Mouse (Mus musculus) natural killer cell, adult 2 months (primary cell): ENCODE results near the gene Olfr479.
"Not testable (repeated sequence)": the region's sequence is repeated elsewhere in the genome, so short reads cannot be mapped to it uniquely, and the experiment has no call there.

Source experiments
- DNase-seq, 2 experiments: peaks; one replicate each; pipeline ENCODE4 v3.0.0; 2022; ENCODE audit warnings: low spot score in 2 of 2

Gene Olfr479

GRCm38 (mm10) chr7:108050393-108050792 lies at the start of gene Olfr479:
Olfr479 (plus strand) TSS chr7:108050693.
- DNase-seq = no peak

DNA sequence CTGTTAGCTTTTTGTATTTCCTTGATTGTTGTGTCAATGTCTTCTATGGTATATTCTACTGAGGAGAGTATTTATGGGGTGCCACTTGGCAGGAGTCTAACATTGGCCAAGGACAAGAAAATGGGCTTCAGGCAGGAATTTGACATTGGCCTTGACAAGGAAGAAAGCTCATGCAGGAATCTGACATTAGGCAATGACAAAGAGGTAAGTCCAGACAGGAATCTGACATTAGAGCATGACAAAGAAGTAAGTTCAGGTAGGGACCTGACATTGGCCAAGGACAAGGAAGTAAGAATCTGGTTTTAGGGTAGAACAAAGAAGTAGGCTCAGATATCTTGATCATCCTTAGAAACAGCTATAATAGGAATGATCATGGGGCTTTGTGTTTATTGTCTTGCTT lies 36.2 kb upstream of the Olfr479 start:
- not testable (repeated sequence) for DNase-seq

DNA sequence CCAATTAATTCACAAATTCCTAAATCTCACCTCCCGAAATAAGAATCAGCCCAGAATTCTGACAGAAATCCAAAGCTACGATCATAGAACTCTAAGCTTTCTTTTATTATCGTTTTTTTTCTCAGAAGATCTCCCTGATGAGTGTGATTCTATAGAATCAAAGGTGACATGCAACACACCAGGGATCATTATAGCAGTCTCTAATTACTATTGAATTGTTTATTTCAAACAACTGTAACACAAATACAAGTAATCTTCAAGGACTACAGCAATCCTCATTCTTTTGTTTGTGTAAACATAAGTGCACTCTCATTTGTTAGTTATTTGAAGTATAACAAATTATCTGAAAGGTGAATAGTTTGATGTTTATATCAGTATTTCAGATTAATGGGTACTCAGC lies 16.6 kb upstream of the Olfr479 start, which contains the start of gene Olfr478:
TSS of gene Olfr478 (minus strand) at position 101 of the 400 bp plus-strand sequence.
- DNase-seq = no peak

- DNase-seq = no peak
Observed at GRCm38 (mm10) chr7:108067246-108067645, 16.8 kb downstream of the Olfr479 start, which contains the start of gene Olfr480. Olfr480 (minus strand) TSS chr7:108067346.

- DNase-seq = no peak
Observed at GRCm38 (mm10) chr7:108079555-108079954, 29.1 kb downstream of the Olfr479 start, which contains the start of gene Olfr481. Olfr481 (plus strand) TSS chr7:108079855.

GRCm38 (mm10) chr7:108097486-108097885 lies 47.0 kb downstream of the Olfr479 start, which contains the start of gene Olfr482:
Olfr482 (minus strand) TSS chr7:108097586.
- DNase-seq = no peak

DNA sequence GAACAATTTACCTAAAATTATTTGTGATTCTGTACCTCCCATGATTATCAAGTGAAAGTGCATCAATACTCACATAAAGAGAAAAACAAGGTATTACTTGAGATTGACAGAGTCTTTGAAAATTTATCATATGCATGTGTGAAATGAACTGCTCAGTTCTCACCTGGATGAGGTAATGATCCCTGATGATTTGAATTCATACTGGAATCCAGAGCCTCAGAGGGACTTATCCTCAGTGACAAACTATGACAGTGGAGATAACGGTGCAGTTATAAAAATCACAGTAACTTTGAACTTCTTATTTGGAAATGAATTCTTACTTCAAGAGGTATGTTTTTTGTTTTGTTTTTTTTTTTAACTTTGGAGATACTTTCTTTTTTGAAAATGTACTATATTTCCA lies 50.1 kb downstream of the Olfr479 start, which contains the start of gene Olfr483:
TSS of gene Olfr483 (plus strand) at position 301 of the 400 bp plus-strand sequence.
- DNase-seq = no peak
